17 mouse cellular contexts compared by ENCODE assay signal in the genomic region with DNA sequence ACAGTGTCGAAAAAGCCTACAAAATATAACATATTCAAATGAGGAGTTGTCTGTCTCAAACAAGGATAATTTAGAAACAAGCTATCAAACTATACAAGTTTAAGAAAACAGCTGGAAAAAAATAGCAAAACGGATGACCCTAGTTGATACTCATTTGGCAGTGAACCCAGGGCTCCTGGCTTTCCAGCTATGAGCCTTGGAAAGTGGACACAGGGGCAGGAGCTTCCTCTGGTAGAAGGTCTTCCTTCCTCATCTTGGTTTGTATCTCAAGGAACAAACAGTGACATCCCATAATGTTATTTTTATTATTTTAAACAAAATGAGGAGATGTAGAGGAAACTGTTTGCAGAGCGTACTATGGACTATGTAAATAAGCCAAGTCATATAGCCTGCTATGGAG. TPM values are rescaled to one million over a fixed set of nuclear protein-coding genes. Genes with fewer than 3 reads are reported as not detected.
DNase-seq lines count a peak whose midpoint lies in the region; TF ChIP-seq lines count a peak whose summit lies in the region.
"Had no signal": no experiment of that assay in that cellular context is flagged by ENCODE, and none has a peak within 500 bp of the region (broad histone marks: within the 10 kb centered on the region; RNA-seq: fewer than 3 reads in every experiment).

No protein-coding gene starts in this region.

- peaks cover 6% of the 10 kb centered on the region; the same call in 1 of the 2 replicates for H3K4me1 ChIP-seq in kidney, adult 2 months (ENCODE audit: control insufficient read depth, insufficient read depth, low read length)

- WGBS in kidney, adult 2 months: 66% methylated on average over 3 of the region's 3 CpGs

- peak; percentile 27 for DNase-seq in kidney, adult 2 months
- no peak for DNase-seq in kidney, postnatal 36 days
- peak; percentile 38 for DNase-seq in kidney, postnatal 14 days
- DNase-seq in kidney, adult 8-10 months: no peak
- no peak for DNase-seq in gastrocnemius, postnatal 14 days
- DNase-seq: adrenal gland, adult 8-10 months; adrenal gland, postnatal 14 days; cerebellum, adult 11-12 months; cerebellum, adult 2 months; cerebellum, adult 9-10 months; cerebellum, postnatal 10 days; cerebellum, postnatal 25 days; forebrain, postnatal 0 days had no signal

- H3K27me3 ChIP-seq in kidney, adult 2 months (replicated peaks; ENCODE audit: control insufficient read depth, insufficient read depth, low read length): no peaks in the 10 kb centered on the region
- H3K27me3 ChIP-seq: embryonic facial prominence, embryonic 12.5 days; forebrain, embryonic 13.5 days; forebrain, embryonic 15.5 days had no signal

- H3K4me3 ChIP-seq in kidney, adult 2 months (ENCODE audit: insufficient read depth, low read depth, low read length): no peak overlapping the region
- H3K4me3 ChIP-seq: embryonic facial prominence, embryonic 10.5 days; embryonic facial prominence, embryonic 12.5 days; forebrain, embryonic 13.5 days; forebrain, embryonic 15.5 days had no signal

- intact Hi-C loops in gastrocnemius, postnatal 14 days (cut with DNase I; ENCODE audit: low total_unique reads): loop anchor here (5.0 kb wide), 1 partner anchor 36 kb away; no protein-coding TSS in a partner anchor

- no peak for TF ChIP-seq CTCF in kidney, adult 2 months (conservative IDR thresholded peaks at IDR 0.05; ENCODE audit: insufficient read depth, insufficient read length, low read depth, low read length)

- H3K36me3 ChIP-seq in kidney, adult 2 months (ENCODE audit: control insufficient read depth, insufficient read depth, low read length): no peaks in the 10 kb centered on the region

- no peak overlapping the region for H3K27ac ChIP-seq in kidney, adult 2 months (ENCODE audit: insufficient read depth, low read depth, low read length)
- H3K27ac ChIP-seq: embryonic facial prominence, embryonic 10.5 days; embryonic facial prominence, embryonic 12.5 days; forebrain, embryonic 13.5 days; forebrain, embryonic 15.5 days had no signal

- TF ChIP-seq POLR2A in kidney, adult 2 months (IDR thresholded peaks at IDR 0.05; ENCODE audit: low read depth, low read length): no peak

RNA-seq across cellular contexts. Expression of gene Rcbtb2, which starts 25.3 kb away (rescaled TPM):
- polyA plus RNA-seq in kidney, adult 2 months (2012; rRNA removed): 32.3 and 33.2 TPM in 2 replicates
- 10 to 100 TPM; 17.7 to 23.4 TPM for total RNA-seq in gastrocnemius, postnatal 14 days (2021)

Comparison
In these comparisons a context has a peak if more than half of its experiments do, and no peak if none do; other contexts are left out.
1. DNase-seq: peak in kidney, adult 2 months (single experiment) and kidney, postnatal 14 days (single experiment); none in kidney, postnatal 36 days (0 of 2), kidney, adult 8-10 months (0 of 2) and gastrocnemius, postnatal 14 days (single experiment).